Mouse (Mus musculus): ENCODE measurements around the gene Prkg1. TPM values are rescaled to one million over a fixed set of nuclear protein-coding genes. Genes with fewer than 3 reads are reported as not detected.

Gene Prkg1
- polyA plus RNA-seq, 1 experiment from 2014 or later, result 3.5 TPM

GRCm38 (mm10) chr19:31158944-31159460, 605.8 kb downstream of the Prkg1 start:
- no peaks in the 10 kb centered on the region for H3K36me3 ChIP-seq
- 91% methylated on average over 6 of the region's 6 CpGs for WGBS
- no peaks in the 10 kb centered on the region for H3K4me1 ChIP-seq
- no peak overlapping the region for H3K4me3 ChIP-seq (replicated peaks)
- H3K9me3 ChIP-seq (replicated peaks), result no peaks in the 10 kb centered on the region
- no peak for ATAC-seq (replicated peaks; ENCODE audit: low FRiP score)
- no peak overlapping the region for H3K4me2 ChIP-seq
- H3K27me3 ChIP-seq, result no peaks in the 10 kb centered on the region
- no peak overlapping the region for H3K27ac ChIP-seq
- H3K9ac ChIP-seq, result no peak overlapping the region

GRCm38 (mm10) chr19:31153399-31153798, 611.4 kb downstream of the Prkg1 start:
- H3K27ac ChIP-seq, result no peak overlapping the region
- H3K27me3 ChIP-seq, result no peaks in the 10 kb centered on the region
- no peaks in the 10 kb centered on the region for H3K36me3 ChIP-seq
- H3K4me2 ChIP-seq, result no peak overlapping the region
- H3K4me3 ChIP-seq (replicated peaks), result no peak overlapping the region
- WGBS, result 43% methylated on average over 5 of the region's 5 CpGs
- no peaks in the 10 kb centered on the region for H3K4me1 ChIP-seq
- no peak for ATAC-seq (replicated peaks; ENCODE audit: low FRiP score)
- no peaks in the 10 kb centered on the region for H3K9me3 ChIP-seq (replicated peaks)
- H3K9ac ChIP-seq, result no peak overlapping the region

GRCm38 (mm10) chr19:31149902-31150301, 614.9 kb downstream of the Prkg1 start:
- H3K4me2 ChIP-seq, result no peak overlapping the region
- whole genome bisulfite sequencing, result 90% methylated on average over 2 of the region's 2 CpGs
- no peak for ATAC-seq (replicated peaks; ENCODE audit: low FRiP score)

GRCm38 (mm10) chr19:31147457-31147856, 617.4 kb downstream of the Prkg1 start:
- 94% methylated on average over 2 of the region's 2 CpGs for WGBS
- no peak overlapping the region for H3K27ac ChIP-seq
- ATAC-seq (replicated peaks; ENCODE audit: low FRiP score), result no peak

More at GRCm38 (mm10) chr19:31149902-31150301, 614.9 kb downstream of the Prkg1 start:
- H3K36me3 ChIP-seq, result no peaks in the 10 kb centered on the region
- H3K4me1 ChIP-seq, result no peaks in the 10 kb centered on the region
- no peak overlapping the region for H3K4me3 ChIP-seq (replicated peaks)
- no peaks in the 10 kb centered on the region for H3K9me3 ChIP-seq (replicated peaks)
- H3K27me3 ChIP-seq, result no peaks in the 10 kb centered on the region
- H3K9ac ChIP-seq, result no peak overlapping the region
- no peak overlapping the region for H3K27ac ChIP-seq

GRCm38 (mm10) chr19:31146156-31146555, 618.7 kb downstream of the Prkg1 start:
- no peak overlapping the region for H3K4me2 ChIP-seq
- H3K27me3 ChIP-seq, result no peaks in the 10 kb centered on the region
- H3K27ac ChIP-seq, result no peak overlapping the region
- H3K4me1 ChIP-seq, result no peaks in the 10 kb centered on the region
- ATAC-seq (replicated peaks; ENCODE audit: low FRiP score), result no peak
- H3K9me3 ChIP-seq (replicated peaks), result no peaks in the 10 kb centered on the region
- H3K9ac ChIP-seq, result no peak overlapping the region
- no peaks in the 10 kb centered on the region for H3K36me3 ChIP-seq
- WGBS, result 89% methylated on average over 3 of the region's 3 CpGs
- no peak overlapping the region for H3K4me3 ChIP-seq (replicated peaks)

More at GRCm38 (mm10) chr19:31147457-31147856, 617.4 kb downstream of the Prkg1 start:
- Histone ChIP-seq H3K27me3 (no peaks in the 10 kb centered on the region), H3K9me3 (replicated peaks) (no peaks in the 10 kb centered on the region), H3K36me3 (no peaks in the 10 kb centered on the region), H3K9ac (no peak overlapping the region), H3K4me2 (no peak overlapping the region), H3K4me3 (replicated peaks) (no peak overlapping the region), H3K4me1 (no peaks in the 10 kb centered on the region)

GRCm38 (mm10) chr19:31141905-31142304, 622.9 kb downstream of the Prkg1 start:
- H3K4me2 ChIP-seq, result no peak overlapping the region
- no peak overlapping the region for H3K9ac ChIP-seq
- no peaks in the 10 kb centered on the region for H3K36me3 ChIP-seq
- no peaks in the 10 kb centered on the region for H3K27me3 ChIP-seq
- WGBS, result 81% methylated on average over 7 of the region's 7 CpGs
- H3K4me3 ChIP-seq (replicated peaks), result no peak overlapping the region
- H3K9me3 ChIP-seq (replicated peaks), result no peaks in the 10 kb centered on the region
- H3K4me1 ChIP-seq, result no peaks in the 10 kb centered on the region
- no peak for ATAC-seq (replicated peaks; ENCODE audit: low FRiP score)
- no peak overlapping the region for H3K27ac ChIP-seq

GRCm38 (mm10) chr19:31136316-31136715, 628.5 kb downstream of the Prkg1 start:
- ATAC-seq (replicated peaks; ENCODE audit: low FRiP score), result no peak
- whole genome bisulfite sequencing, result 47% methylated on average over 2 of the region's 2 CpGs
- Histone ChIP-seq H3K27ac (no peak overlapping the region), H3K4me2 (no peak overlapping the region), H3K9me3 (replicated peaks) (no peaks in the 10 kb centered on the region), H3K9ac (no peak overlapping the region), H3K36me3 (no peaks in the 10 kb centered on the region), H3K4me1 (no peaks in the 10 kb centered on the region), H3K4me3 (replicated peaks) (no peak overlapping the region), H3K27me3 (no peaks in the 10 kb centered on the region)

- Histone ChIP-seq H3K27me3 (no peaks in the 10 kb centered on the region), H3K4me2 (no peak overlapping the region), H3K4me1 (no peaks in the 10 kb centered on the region), H3K9ac (no peak overlapping the region), H3K27ac (no peak overlapping the region), H3K36me3 (no peaks in the 10 kb centered on the region), H3K4me3 (replicated peaks) (no peak overlapping the region), H3K9me3 (replicated peaks) (no peaks in the 10 kb centered on the region)
- no peak for ATAC-seq (replicated peaks; ENCODE audit: low FRiP score)
- 59% methylated on average over 8 of the region's 8 CpGs for WGBS
Measured at GRCm38 (mm10) chr19:31132614-31133013, 632.2 kb downstream of the Prkg1 start.

- Histone ChIP-seq H3K27ac (no peak overlapping the region), H3K9ac (no peak overlapping the region), H3K36me3 (no peaks in the 10 kb centered on the region), H3K27me3 (no peaks in the 10 kb centered on the region), H3K4me1 (no peaks in the 10 kb centered on the region), H3K4me3 (replicated peaks) (no peak overlapping the region), H3K9me3 (replicated peaks) (no peaks in the 10 kb centered on the region), H3K4me2 (no peak overlapping the region)
- WGBS, result 89% methylated on average over 3 of the region's 3 CpGs
- no peak for ATAC-seq (replicated peaks; ENCODE audit: low FRiP score)
Measured at GRCm38 (mm10) chr19:31124628-31125027, 640.2 kb downstream of the Prkg1 start.

- no peak overlapping the region for H3K9ac ChIP-seq
- no peak overlapping the region for H3K27ac ChIP-seq
- H3K27me3 ChIP-seq, result no peaks in the 10 kb centered on the region
- H3K9me3 ChIP-seq (replicated peaks), result no peaks in the 10 kb centered on the region
- 0 out of 2 replicates have a peak, but pooled peaks have one; percentile 64 for ATAC-seq (replicated peaks; ENCODE audit: low FRiP score)
- H3K36me3 ChIP-seq, result no peaks in the 10 kb centered on the region
- H3K4me1 ChIP-seq, result peaks cover 5% of the 10 kb centered on the region
- WGBS, result 12% methylated on average over 4 of the region's 4 CpGs
- no peak overlapping the region for H3K4me2 ChIP-seq
- H3K4me3 ChIP-seq (replicated peaks), result no peak overlapping the region
Measured at GRCm38 (mm10) chr19:31114690-31115089, 650.1 kb downstream of the Prkg1 start.

- no peak overlapping the region for H3K9ac ChIP-seq
- H3K4me2 ChIP-seq, result no peak overlapping the region
- 40% methylated on average over 9 of the region's 9 CpGs for WGBS
- H3K4me3 ChIP-seq (replicated peaks), result no peak overlapping the region
- no peaks in the 10 kb centered on the region for H3K9me3 ChIP-seq (replicated peaks)
- ATAC-seq (replicated peaks; ENCODE audit: low FRiP score), result no peak
- no peaks in the 10 kb centered on the region for H3K27me3 ChIP-seq
- H3K27ac ChIP-seq, result no peak overlapping the region
- peaks cover 13% of the 10 kb centered on the region; the same call in 1 of the 2 replicates for H3K4me1 ChIP-seq
- no peaks in the 10 kb centered on the region for H3K36me3 ChIP-seq
Measured at GRCm38 (mm10) chr19:31106835-31107554, 657.8 kb downstream of the Prkg1 start.

- no peak for ATAC-seq (replicated peaks; ENCODE audit: low FRiP score)
- peaks cover 13% of the 10 kb centered on the region; the same call in 1 of the 2 replicates for H3K4me1 ChIP-seq
- WGBS, result 41% methylated on average over 3 of the region's 3 CpGs
- no peaks in the 10 kb centered on the region for H3K36me3 ChIP-seq
- H3K4me2 ChIP-seq, result no peak overlapping the region
- H3K27ac ChIP-seq, result no peak overlapping the region
- H3K4me3 ChIP-seq (replicated peaks), result no peak overlapping the region
- no peaks in the 10 kb centered on the region for H3K9me3 ChIP-seq (replicated peaks)
- no peak overlapping the region for H3K9ac ChIP-seq
- H3K27me3 ChIP-seq, result no peaks in the 10 kb centered on the region
Measured at GRCm38 (mm10) chr19:31106036-31106435, 658.8 kb downstream of the Prkg1 start.
